Mouse (Mus musculus) left cerebral cortex, adult 8-10 months (tissue): ENCODE results near the gene Aunip. TPM values are rescaled to one million over a fixed set of nuclear protein-coding genes. Genes with fewer than 3 reads are reported as not detected.

Experiments used
- DNase-seq, 2 experiments: peaks; one replicate each; pipeline ENCODE4 v3.0.0; 2022; ENCODE audit warnings: low spot score in 2 of 2
- total RNA-seq, 4 experiments: library from RNA; stranded (reverse); gene quantifications; 2 replicates each; pipeline ENCODE4 v1.2.4; 2022

Aunip gene
- total RNA-seq, result under 1 TPM; 0.25 to 0.60 (median 0.34) TPM

DNA sequence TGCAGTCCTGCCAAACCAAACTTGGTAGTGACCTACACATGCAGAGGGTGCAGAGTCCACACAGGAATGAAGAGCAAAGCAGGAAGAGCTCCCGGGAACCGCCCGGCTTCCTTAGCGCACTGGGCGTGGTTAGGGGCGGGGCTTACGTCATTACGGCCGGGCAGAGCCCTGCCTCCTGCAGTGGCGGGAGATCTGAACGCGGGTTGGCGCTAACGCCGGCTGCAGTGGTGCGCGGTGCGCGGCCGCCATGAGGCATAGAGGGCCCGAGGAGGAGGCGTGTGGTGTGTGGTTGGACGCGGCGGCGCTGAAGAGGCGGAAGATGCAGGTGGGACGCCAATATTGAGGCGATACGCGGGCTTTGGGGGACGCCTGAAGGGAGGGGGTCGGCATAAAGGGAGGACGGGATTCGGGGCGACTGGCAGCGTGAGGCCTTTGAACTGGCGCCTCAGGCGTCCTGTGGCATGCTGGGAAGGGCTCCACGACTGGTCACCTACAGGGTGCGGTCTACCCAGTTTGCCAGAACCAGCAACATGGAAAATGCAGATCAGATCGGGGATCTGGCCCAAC lies at the start of gene Aunip:
TSS of gene Aunip (plus strand) at position 155 of the 567 bp plus-strand sequence.
- peak; percentile 68 to 81 for DNase-seq

DNA sequence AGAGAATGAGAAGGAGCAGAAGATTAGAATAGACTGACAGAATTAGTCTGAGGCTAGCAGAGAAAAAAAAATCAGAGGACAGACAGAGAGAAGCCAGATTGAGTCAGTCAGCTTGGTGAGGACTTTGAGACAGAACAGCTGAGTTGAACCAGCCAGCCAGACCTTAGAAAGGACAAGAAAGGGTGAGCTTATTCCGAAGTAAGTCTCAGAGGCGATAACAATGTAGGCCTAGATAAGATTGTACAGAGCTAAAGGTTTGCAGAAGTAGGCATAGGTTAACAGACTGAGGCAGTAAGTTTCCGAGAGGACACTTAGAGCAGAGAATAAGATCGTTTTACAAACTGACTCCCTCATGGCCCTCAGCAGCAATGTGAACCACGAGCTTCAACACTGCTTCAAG lies 49.5 kb upstream of the Aunip start:
- DNase-seq, result no peak

DNA sequence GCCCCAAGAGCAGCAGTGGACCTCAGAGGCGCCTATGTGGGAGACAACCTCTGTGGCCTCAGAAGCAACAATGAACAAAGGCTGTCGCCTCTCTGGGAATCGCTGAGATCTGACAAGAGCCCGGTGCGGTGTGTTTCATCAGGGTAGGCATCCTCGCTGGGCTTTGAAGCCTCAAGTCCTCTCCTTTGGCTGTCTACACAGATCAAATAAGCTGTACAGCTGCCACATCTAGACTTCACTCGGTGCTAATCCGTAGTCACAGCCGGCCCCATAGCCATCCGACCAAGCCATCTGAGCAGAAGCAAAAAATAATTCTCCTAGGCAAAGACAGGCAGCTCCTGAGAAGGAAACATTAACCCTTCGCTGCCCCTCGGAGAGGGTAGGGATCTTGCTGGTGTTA lies 45.0 kb upstream of the Aunip start:
- DNase-seq, result no peak

DNA sequence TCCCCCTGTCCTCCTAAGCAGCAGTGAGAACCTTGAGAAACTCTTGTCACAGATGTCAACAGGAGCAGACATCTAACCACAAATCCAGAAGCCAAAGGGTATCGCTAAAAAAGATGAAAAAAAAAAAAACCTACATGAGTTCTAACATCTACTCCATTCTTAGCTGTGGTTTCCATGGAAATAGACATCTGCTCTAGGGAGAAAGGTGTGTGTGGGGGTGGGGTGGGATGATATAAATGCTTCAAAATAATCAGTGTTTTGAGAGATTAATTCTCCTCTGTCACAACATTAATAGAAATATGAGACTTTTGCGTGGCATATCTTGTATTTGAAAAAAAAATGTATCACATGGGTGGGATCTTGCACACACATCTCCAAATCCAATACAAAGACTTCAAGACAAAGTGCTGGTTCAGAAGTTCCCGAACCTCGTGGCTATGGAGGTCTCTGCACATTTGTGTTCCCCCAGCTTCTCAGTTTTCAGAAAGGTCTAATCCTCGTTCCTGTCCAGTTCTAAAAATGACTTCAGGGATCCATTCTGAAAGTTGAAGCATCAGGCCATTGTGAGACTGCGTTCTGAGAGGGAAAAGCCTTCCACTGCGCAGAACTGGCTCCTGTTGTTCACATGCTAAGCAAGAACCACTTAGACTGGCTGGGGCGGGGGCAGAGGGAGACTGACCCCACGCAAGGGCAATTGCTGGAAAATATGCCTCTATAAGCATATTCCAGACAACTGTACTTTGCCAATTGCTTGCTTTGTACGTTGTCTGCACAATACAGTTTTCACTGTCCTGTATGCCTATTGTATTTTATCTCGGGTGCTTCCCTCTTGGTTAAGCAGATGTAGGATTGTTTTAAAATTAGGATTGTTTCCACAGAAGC lies 44.2 kb upstream of the Aunip start:
- no peak for DNase-seq

DNA sequence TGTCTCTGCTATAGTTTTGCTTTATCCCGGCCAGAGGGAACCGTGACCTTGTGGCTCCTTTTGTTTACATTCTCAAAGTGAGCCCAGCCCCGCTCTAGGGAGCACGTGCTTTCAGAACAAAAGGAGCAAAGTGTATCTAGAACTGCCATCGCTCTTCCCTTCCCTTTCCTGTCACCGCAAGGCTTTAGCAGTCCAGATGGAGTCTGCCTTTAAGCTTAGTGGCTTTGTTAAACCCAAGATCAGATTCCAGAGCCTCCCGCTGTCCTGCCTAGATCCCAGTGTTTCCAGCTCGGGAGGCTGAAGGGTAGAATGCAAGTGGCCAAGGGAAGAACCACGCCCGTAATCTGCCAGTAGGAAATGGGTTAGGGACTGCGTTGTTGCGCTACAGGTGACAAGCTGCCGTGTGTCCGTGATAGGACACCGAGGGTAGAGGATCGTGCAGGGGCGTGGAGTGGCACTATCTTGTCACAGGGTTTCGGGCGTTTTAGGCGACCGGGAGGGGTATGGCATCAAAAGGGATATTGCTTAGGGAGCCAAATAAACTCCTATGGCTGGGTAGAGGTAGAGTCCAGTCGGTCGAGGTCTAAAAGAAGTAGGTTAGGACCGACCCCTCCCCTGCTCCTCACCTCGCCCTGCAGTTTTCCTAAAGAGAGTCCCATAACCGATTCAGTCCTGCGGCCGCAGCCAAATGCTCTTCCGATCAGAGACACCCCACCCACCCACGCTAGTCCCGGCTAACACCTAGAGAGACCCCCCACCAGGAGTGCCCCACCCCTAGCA lies 43.2 kb upstream of the Aunip start:
- DNase-seq, result no peak

DNA sequence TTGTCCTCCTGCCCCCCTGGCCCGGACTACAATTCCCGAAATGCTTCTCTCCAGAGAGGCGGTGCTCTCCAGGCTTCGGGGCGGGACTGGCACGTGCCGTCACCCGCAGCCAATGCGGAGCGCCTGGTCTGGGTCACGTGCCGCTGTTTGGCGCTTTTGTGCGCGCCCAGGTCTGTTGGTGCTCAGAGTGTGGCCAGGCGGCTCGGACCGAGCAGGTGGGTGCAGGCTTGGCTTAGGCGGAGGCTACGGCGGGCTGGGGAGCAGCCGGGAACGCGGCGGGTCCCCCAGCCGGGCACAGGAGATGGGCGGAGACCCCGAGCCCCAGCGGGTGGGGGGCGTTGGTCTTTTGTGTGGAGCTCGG lies 42.6 kb upstream of the Aunip start, which contains the start of gene Stmn1:
TSS of gene Stmn1 (plus strand) at position 106 of the 361 bp plus-strand sequence.
- DNase-seq, result peak; percentile 86 to 97

DNA sequence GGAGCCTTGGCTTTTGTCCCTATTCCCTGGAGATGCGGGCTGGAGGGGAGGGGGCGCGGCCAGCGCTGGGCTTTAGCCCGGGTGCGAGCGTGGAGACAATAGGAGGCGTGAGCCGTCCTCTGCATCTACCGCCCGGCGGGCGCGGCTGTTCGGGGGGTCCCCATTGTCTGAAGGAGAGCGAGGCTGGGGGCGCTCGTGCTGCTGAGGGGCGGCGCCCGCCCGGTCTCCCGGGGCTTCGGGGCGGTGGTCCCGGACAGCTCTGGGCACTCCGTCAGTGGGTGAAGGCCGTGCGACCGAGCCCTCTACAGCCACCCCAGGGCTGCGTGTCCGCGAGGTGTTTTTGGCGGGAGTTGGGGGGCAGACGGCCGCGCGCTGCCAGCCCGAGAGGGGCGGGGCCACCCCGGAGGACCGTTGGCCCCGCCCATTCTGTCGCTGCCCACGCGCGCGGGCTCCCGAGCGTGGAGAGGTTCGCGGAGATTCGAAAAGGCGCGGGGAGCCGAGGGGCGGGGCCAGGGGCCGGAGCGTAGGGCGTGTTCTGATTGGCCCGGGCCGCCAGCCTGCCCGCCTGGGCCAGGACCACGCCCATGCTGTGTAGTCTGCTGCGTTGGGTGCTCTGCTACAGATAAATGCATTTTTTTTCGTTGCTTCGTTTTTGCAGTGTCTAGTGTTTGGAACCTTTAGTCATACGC lies 42.1 kb upstream of the Aunip start:
- peak; percentile 87 to 94 for DNase-seq

DNA sequence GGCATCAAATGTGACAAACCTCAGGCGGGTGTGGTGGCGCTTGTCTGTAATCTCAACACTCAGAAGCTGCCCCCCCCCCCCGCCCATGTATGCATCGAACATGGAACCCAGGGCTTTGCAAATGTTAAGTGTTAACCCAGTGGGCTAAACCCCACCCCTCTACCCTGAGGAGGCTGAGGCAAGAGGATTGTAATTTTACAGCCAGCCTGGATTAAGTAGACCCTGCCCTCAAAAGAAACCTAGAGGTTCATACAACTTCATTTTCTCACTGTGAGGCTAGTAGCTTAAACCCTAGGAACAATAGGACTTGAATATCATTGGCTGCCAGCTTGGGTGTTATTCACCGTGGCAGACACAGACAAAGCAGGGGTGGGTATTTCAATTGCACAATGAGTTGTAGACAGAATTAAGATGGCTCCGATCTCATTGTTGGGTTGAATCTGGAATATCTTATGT lies 41.4 kb upstream of the Aunip start:
- no peak for DNase-seq

DNA sequence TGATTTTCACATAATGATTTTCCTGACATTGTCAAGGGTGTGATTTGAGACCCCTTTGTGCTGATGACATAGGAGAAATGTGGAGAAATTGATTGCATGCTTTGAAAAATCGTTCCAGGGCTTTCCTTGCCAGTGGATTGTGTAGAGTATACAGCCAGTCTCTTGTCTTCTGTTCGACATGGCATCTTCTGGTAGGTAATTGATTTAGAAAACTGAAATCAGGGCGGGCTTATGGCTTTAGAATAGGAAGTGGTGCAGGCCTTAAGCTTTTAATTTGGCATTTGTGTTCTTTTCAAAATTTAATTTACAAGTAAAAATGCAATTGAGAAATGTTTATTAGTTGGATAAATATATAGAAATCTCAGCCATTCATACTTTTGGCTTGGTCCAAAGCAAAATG lies 40.8 kb upstream of the Aunip start:
- no peak for DNase-seq

DNA sequence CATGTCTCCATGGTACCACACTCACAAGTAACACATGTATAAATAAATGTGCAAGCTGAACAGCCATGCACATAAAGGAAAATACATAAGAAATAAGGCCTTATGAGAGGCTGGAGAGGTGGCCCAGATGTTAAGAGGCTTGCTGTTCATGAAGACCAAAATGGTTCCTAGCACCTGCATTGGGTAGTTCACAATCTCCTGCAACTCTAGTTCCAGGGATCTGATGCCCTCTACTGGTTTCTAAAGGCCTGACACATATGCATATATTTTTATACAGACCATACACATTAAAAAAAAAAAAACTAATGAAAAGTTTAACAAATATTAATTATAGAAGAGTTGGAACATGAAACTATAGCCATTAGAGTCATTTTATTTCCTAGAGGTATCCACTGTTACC lies 39.3 kb upstream of the Aunip start:
- no peak for DNase-seq

DNA sequence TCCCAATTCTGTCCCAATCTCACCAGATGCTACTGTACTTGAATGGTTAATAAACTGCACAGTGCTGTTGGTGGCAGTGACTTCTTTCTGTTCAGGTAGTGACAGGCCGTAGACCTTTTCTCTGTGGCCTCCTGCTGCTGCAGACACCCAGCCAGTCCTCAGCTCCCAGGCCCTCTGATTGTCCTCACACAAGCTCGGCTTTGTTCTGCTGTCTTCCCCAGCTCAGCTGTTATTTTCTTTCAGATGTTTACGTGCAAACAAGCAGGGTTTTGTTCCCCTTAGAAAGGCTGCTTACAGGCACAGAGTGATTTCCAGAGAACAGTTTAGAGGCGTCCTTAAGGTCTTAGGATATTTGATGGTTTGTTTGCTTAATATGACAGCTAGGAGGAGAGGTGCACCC lies 37.0 kb upstream of the Aunip start:
- no peak for DNase-seq

DNA sequence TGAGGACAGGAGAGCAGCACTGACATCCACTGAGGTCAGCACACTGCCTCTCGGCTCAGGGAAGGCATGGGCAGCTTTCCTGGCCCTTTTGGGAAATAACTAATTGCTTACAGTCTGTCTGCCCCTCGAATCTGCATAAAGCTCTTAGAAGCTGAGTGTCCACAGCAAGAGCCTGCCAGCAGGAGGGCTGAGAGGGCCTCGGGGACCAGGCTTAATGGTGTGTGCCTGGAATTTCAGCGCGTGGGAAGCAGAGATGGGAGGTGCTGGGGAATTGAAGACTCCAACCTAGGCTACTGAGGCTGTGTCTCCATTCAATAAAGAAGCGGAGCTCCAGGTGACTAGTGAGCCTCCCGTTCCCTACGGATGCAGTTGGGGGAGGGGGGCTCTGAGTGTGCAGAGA lies 36.6 kb upstream of the Aunip start:
- DNase-seq, result no peak

DNA sequence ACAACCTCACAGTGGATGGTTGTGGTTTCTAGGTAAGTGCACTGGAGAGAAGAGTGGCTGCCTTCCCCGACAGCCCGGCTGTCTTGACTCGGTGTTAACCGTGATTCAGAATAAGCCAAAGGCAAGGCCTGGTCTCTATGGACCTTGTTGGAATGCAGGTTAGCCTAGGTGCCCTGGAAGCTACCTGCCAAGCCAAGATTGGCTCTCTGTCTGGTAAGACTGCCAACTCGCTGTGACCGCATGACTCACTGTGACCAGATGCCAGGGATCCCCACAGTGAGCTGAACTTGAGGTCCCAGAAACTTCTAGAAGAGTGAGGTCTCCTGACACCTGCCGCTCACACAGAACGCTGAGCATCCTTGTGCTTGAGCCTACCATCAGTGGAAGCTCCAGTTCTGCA lies 33.9 kb upstream of the Aunip start:
- DNase-seq, result no peak

DNA sequence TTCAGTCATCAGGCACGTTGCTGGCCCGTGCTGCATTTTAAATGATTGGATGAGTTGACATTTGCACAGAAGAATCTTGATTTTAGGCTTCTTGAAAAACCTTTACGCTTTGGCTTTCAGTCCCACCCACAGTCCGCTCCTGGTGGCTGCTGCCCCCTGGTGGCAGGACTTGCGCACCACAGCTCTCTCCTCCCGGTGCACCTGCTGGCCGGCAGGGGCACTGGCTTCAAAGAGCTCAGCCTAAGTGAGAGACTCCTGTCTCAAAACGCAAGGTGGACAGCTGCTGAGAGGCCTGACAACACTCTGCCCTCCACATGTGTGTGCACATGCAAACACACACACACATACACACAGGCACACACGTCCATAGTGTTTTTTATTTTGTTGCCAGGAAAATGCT lies 32.8 kb upstream of the Aunip start:
- peak; percentile 75 to 95 for DNase-seq

DNA sequence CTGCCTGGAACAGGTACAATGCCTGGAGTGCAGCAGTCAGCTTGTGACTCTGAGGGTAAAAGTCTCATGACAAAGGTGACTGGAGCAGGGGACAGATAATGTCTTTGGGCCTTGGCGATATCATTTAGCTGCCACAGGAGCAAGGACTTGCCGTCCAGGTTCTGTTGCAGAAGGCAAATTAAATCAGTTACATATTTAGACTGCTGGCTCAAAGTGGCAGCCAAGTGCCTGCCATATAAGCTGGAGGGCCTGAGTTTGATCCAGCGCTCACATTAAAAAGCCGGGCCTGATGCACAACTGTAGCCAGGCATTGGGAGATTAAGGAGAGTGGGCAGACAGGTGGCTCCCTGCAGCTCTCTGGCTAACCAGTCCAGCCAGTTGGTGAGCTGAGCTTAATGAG lies 31.0 kb upstream of the Aunip start:
- no peak for DNase-seq

DNA sequence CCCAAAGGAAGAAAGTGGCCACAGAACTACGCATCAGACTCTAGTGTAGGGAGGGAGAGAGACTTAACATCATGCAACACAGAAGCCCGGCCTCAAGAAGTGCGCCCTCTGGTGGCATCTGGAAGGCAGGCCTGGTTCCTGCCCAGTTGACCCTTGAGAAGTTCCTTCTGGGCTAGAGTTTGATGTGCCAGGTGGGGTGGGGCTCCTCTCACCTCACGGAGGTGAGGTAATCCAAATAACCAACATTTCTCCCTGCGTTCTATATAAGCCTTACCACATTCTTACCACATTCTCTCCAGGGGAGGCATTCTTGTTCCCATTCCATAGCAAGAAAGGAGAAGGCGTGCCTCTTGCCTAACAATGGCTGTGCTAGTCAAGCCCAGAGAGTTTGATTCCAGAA lies 29.9 kb upstream of the Aunip start:
- no peak for DNase-seq

DNA sequence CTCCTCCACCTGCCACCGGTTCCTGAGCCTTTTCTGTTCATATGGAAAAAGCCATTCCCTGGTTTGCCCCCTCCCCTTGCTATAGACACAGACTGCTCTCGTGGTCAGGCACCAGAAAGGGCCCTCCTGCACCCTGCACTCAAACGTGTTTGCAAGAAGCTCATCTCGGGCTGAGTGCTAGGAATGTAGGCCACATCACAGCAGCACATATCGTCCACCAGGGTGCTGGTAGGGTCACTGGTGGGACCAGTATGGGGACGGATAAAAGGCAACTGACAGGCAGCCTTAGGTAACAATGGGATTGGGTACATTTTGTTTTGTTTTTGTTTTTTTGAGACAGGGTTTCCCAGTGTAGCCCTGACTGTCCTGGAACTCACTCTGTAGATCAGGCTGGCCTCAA lies 29.5 kb upstream of the Aunip start:
- DNase-seq, result no peak

DNA sequence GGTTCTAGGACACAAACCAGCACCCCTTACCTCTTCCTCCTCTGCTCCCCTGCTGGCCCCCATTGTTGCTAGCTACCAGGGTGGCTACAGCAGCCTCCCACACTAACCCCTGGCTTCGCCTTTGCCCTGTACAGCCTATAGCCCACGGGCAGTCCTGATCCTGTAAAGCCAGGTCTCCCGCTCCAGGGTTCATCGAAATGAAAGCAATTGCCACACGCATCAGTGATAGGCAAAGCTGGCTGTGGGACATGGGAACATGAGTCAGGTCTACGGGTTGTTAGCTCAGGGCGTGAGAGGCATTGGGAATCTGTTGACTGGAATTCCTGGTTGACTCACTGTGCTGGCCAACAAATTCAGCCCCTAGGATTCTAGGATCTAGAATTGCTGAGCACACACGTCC lies 28.4 kb upstream of the Aunip start:
- no peak for DNase-seq

DNA sequence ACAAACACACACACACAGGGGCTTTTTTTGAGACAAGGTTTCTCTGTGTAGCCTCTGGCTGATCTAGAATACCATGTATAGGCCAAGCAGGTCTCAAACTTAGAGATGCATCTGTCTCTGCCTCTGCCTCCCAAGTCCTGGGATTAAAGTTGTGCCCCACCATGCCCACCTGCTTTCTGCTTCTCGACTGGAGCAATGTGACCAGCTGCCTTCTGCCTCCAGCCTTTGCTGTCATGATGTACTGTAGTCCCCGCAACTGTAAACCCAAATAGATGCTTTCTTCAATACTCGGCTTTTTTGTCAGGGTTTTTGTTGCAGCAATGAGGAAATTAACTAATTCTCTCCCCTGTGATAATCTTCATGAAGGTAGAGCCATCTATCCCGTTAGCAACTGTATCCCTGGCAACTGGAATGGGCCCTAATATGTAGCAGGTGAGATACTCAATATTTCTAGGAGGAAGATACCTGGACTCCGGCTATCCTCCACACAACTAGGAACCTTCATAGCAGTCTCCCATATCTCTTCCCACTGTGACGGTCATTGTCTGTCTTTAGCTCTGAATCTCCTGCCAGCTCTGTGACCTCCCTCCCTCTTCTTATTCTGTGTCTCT lies 27.6 kb upstream of the Aunip start:
- no peak for DNase-seq

DNA sequence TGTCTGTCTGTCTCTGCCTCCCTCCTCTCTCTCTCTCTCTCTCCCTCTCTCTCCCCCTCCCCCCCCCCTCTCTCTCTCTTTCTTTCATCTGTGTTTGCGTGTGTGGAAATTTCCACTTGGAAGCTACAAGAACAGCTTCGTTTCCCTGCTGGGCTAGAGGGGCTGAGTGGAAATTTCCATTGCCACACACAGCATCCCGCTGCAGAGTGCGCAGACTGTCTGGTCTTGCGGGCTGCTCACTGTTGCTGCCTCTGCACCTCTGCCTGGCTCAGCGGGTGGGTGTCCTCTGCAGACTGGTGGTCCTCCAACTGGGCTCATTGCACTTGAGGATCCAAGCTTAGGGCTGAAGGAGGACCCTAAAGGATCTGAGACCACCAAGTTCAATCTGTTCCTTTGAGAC lies 27.1 kb upstream of the Aunip start:
- peak in 1 of 2 experiments; percentile 82 for DNase-seq

DNA sequence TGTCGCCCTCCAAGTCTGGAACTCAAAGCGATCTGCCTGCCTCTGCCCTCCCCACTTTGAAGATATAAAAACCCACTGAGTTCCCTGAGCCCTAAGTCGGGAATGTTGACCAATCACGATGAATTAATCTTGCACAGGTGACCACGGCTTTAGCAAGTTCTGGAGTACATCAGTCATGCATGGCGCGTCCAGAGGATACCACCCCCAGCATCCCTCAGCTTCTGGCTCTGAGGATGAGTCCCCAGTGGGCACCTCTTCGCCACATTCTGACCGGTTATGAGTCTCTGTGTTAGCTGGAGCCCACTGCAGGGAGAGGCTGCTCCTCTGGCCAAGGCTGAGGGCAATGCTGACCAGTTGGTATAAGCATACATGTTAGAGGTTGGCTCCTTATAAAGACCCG lies 26.6 kb upstream of the Aunip start:
- no peak for DNase-seq
